Mouse (Mus musculus) forebrain, embryonic 12.5 days (tissue): ENCODE data around the gene Matk. TPM values are rescaled to one million over a fixed set of nuclear protein-coding genes. Genes with fewer than 3 reads are reported as not detected.
A peak's percentile ranks its signal among the peaks of the same experiment; 100 is the strongest.

Experiments
- ATAC-seq: fragments of 200-750 bp; cut with Nextera tagmentation; 2 replicates; pipeline ENCODE4 v1.8.0; 2017; ENCODE audit warnings: moderate TSS enrichment; ENCODE audit not compliant: low FRiP score
- H3K27ac ChIP-seq: fragments of 300-500 bp; sonication (generic); 2 replicates; pipeline ENCODE4 v1.5.1; 2016; ENCODE audit warnings: mild to moderate bottlenecking
- H3K27me3 ChIP-seq: fragments of 300-500 bp; sonication (generic); 2 replicates; pipeline ENCODE4 v1.6.1; 2016; ENCODE audit warnings: mild to moderate bottlenecking
- H3K36me3 ChIP-seq: fragments of 300-500 bp; sonication (generic); replicated peaks from 2 replicates; pipeline ENCODE4 v1.6.1; 2016; ENCODE audit warnings: mild to moderate bottlenecking
- H3K4me1 ChIP-seq: fragments of 300-500 bp; sonication (generic); 2 replicates; pipeline ENCODE4 v1.6.1; 2016
- H3K4me2 ChIP-seq: fragments of 300-500 bp; sonication (generic); 2 replicates; pipeline ENCODE4 v1.6.1; 2016; ENCODE audit warnings: mild to moderate bottlenecking, moderate library complexity
- H3K4me3 ChIP-seq: fragments of 300-500 bp; sonication (generic); replicated peaks from 2 replicates; pipeline ENCODE4 v1.5.1; 2016; ENCODE audit warnings: mild to moderate bottlenecking
- H3K9ac ChIP-seq: fragments of 300-500 bp; sonication (generic); 2 replicates; pipeline ENCODE4 v1.6.1; 2016; ENCODE audit warnings: mild to moderate bottlenecking
- H3K9me3 ChIP-seq: fragments of 300-500 bp; sonication (generic); 2 replicates; pipeline ENCODE4 v1.6.1; 2016
- WGBS: fragments of 180-500 bp; shearing (Covaris S2); methylation state at CpG from one replicate; pipeline ENCODE4 v1.1.7; 2016; 5-methylcytosine and 5-hydroxymethylcytosine counted together
- polyA plus RNA-seq: library from polyadenylated mRNA; unstranded; fragments of >200 nt; fragmentation: Nextera tagmentation; extraction: Ambion mirVana; gene quantifications from 2 replicates; pipeline ENCODE4 v1.2.1, GENCODE M21; 2016

The Matk gene
- polyA plus RNA-seq, 1 experiment from 2014 or later: 4.1 TPM

GRCm38 (mm10) chr10:81230438-81231332, 22.1 kb upstream of the Matk start, which contains the start of gene Atcay:
Gene Atcay (minus strand): TSS chr10:81230833.
- Histone ChIP-seq H3K9ac (peak within 1 kb of the TSS; percentile 82), H3K4me3 (peak within 1 kb of the TSS; percentile 63), H3K36me3 (no peaks in the 10 kb centered on the region), H3K4me1 (peaks cover 53% of the 10 kb centered on the region), H3K27me3 (peaks cover 35% of the 10 kb centered on the region), H3K9me3 (no peaks in the 10 kb centered on the region), H3K27ac (peak within 1 kb of the TSS; percentile 81), H3K4me2 (peak within 1 kb of the TSS; percentile 60)
- 4% methylated on average over 27 of the region's 27 CpGs for WGBS
- ATAC-seq: peak; percentile 88

- H3K4me3 ChIP-seq: peak overlapping the region; percentile 63
Measured at GRCm38 (mm10) chr10:81231436-81231835, 21.3 kb upstream of the Matk start.

GRCm38 (mm10) chr10:81232580-81233225, 20.0 kb upstream of the Matk start, which contains the start of gene Zfr2:
Gene Zfr2 (plus strand): TSS chr10:81233155.
- Histone ChIP-seq H3K4me2 (peak within 1 kb of the TSS; percentile 79), H3K4me3 (peak within 1 kb of the TSS; percentile 81), H3K9me3 (no peaks in the 10 kb centered on the region), H3K4me1 (peaks cover 58% of the 10 kb centered on the region), H3K27me3 (peaks cover 37% of the 10 kb centered on the region), H3K36me3 (no peaks in the 10 kb centered on the region; the same call in 1 of the 2 replicates), H3K9ac (peak within 1 kb of the TSS; percentile 83), H3K27ac (no peak within 1 kb of the TSS)
- WGBS: 10% methylated on average over 29 of the region's 29 CpGs
- ATAC-seq: peak; percentile 75

More at GRCm38 (mm10) chr10:81231436-81231835, 21.3 kb upstream of the Matk start:
- Histone ChIP-seq H3K4me1 (peaks cover 53% of the 10 kb centered on the region), H3K9me3 (no peaks in the 10 kb centered on the region), H3K27ac (peak overlapping the region; percentile 65), H3K9ac (0 out of 2 replicates have a peak overlapping the region, but pooled peaks have one; percentile 1), H3K36me3 (no peaks in the 10 kb centered on the region), H3K4me2 (peak overlapping the region; percentile 60), H3K27me3 (peaks cover 35% of the 10 kb centered on the region)
- no peak for ATAC-seq
- 47% methylated on average over 7 of the region's 7 CpGs for WGBS

GRCm38 (mm10) chr10:81233226-81233585, 19.5 kb upstream of the Matk start:
- no peaks in the 10 kb centered on the region for H3K9me3 ChIP-seq
- peak overlapping the region; percentile 83 for H3K9ac ChIP-seq
- peak; percentile 52 for ATAC-seq
- H3K27ac ChIP-seq: no peak overlapping the region
- no peaks in the 10 kb centered on the region; the same call in 1 of the 2 replicates for H3K36me3 ChIP-seq
- WGBS: 3% methylated on average over 27 of the region's 28 CpGs
- peaks cover 54% of the 10 kb centered on the region for H3K4me1 ChIP-seq
- peak overlapping the region; percentile 81 for H3K4me3 ChIP-seq
- H3K27me3 ChIP-seq: peaks cover 42% of the 10 kb centered on the region
- peak overlapping the region; percentile 79 for H3K4me2 ChIP-seq

- Histone ChIP-seq H3K4me1 (peaks cover 45% of the 10 kb centered on the region), H3K9me3 (no peaks in the 10 kb centered on the region), H3K36me3 (no peaks in the 10 kb centered on the region; the same call in 1 of the 2 replicates), H3K9ac (no peak overlapping the region), H3K27ac (no peak overlapping the region), H3K4me2 (no peak overlapping the region), H3K4me3 (no peak overlapping the region), H3K27me3 (peaks cover 40% of the 10 kb centered on the region)
- ATAC-seq: no peak
- WGBS: 84% methylated on average over 6 of the region's 6 CpGs
Measured at GRCm38 (mm10) chr10:81234206-81234605, 18.5 kb upstream of the Matk start.

- no peak overlapping the region for H3K4me2 ChIP-seq
- peaks cover 31% of the 10 kb centered on the region for H3K4me1 ChIP-seq
- no peak overlapping the region for H3K4me3 ChIP-seq
- 87% methylated on average over 12 of the region's 12 CpGs for WGBS
- no peaks in the 10 kb centered on the region for H3K9me3 ChIP-seq
- peaks cover 44% of the 10 kb centered on the region for H3K27me3 ChIP-seq
- no peak overlapping the region for H3K9ac ChIP-seq
- no peak for ATAC-seq
- H3K27ac ChIP-seq: no peak overlapping the region
- no peaks in the 10 kb centered on the region; the same call in 1 of the 2 replicates for H3K36me3 ChIP-seq
Measured at GRCm38 (mm10) chr10:81236471-81237268, 16.1 kb upstream of the Matk start.

- no peaks in the 10 kb centered on the region for H3K9me3 ChIP-seq
- no peak overlapping the region for H3K27ac ChIP-seq
- peaks cover 51% of the 10 kb centered on the region for H3K27me3 ChIP-seq
- ATAC-seq: no peak
- H3K9ac ChIP-seq: no peak overlapping the region
- no peak overlapping the region for H3K4me3 ChIP-seq
- no peaks in the 10 kb centered on the region; the same call in 1 of the 2 replicates for H3K36me3 ChIP-seq
- 81% methylated on average over 2 of the region's 2 CpGs for WGBS
- peaks cover 20% of the 10 kb centered on the region for H3K4me1 ChIP-seq
- no peak overlapping the region for H3K4me2 ChIP-seq
Measured at GRCm38 (mm10) chr10:81238618-81239017, 14.1 kb upstream of the Matk start.

- no peak overlapping the region for H3K9ac ChIP-seq
- no peaks in the 10 kb centered on the region for H3K9me3 ChIP-seq
- no peak for ATAC-seq
- H3K27me3 ChIP-seq: peaks cover 61% of the 10 kb centered on the region
- H3K4me3 ChIP-seq: no peak overlapping the region
- H3K4me2 ChIP-seq: no peak overlapping the region
- H3K27ac ChIP-seq: no peak overlapping the region
- H3K4me1 ChIP-seq: peaks cover 23% of the 10 kb centered on the region
- 17% methylated on average over 13 of the region's 13 CpGs for WGBS
- H3K36me3 ChIP-seq: no peaks in the 10 kb centered on the region; the same call in 1 of the 2 replicates
Measured at GRCm38 (mm10) chr10:81240876-81241275, 11.9 kb upstream of the Matk start.

- Histone ChIP-seq H3K4me1 (peaks cover 23% of the 10 kb centered on the region), H3K27me3 (peaks cover 61% of the 10 kb centered on the region), H3K36me3 (no peaks in the 10 kb centered on the region; the same call in 1 of the 2 replicates), H3K27ac (no peak overlapping the region), H3K4me3 (no peak overlapping the region), H3K9ac (no peak overlapping the region), H3K9me3 (no peaks in the 10 kb centered on the region), H3K4me2 (no peak overlapping the region)
- WGBS: 92% methylated on average over 16 of the region's 16 CpGs
- no peak for ATAC-seq
Measured at GRCm38 (mm10) chr10:81242021-81242420, 10.7 kb upstream of the Matk start.

- no peak overlapping the region for H3K27ac ChIP-seq
- peak overlapping the region; percentile 25; the same call in 1 of the 2 replicates for H3K4me2 ChIP-seq
- H3K9ac ChIP-seq: no peak overlapping the region
- H3K4me3 ChIP-seq: no peak overlapping the region
- ATAC-seq: peak; percentile 5; the same call in 1 of the 2 replicates
- peaks cover 47% of the 10 kb centered on the region for H3K27me3 ChIP-seq
- 75% methylated on average over 4 of the region's 4 CpGs for WGBS
- no peaks in the 10 kb centered on the region for H3K36me3 ChIP-seq
- H3K4me1 ChIP-seq: peaks cover 17% of the 10 kb centered on the region
- no peaks in the 10 kb centered on the region for H3K9me3 ChIP-seq
Measured at GRCm38 (mm10) chr10:81244146-81244545, 8.6 kb upstream of the Matk start.

- Histone ChIP-seq H3K4me3 (0 out of 2 replicates have a peak overlapping the region, but pooled peaks have one; percentile 4), H3K36me3 (no peaks in the 10 kb centered on the region), H3K4me2 (peak overlapping the region; percentile 25; the same call in 1 of the 2 replicates), H3K9me3 (no peaks in the 10 kb centered on the region), H3K27me3 (peaks cover 43% of the 10 kb centered on the region), H3K9ac (no peak overlapping the region; the same call in 1 of the 2 replicates), H3K4me1 (peaks cover 13% of the 10 kb centered on the region), H3K27ac (no peak overlapping the region)
- WGBS: 8% methylated on average over 17 of the region's 17 CpGs
- peak; percentile 79 for ATAC-seq
Measured at GRCm38 (mm10) chr10:81244595-81244994, 8.1 kb upstream of the Matk start.
